Mouse (Mus musculus): ENCODE data around the gene Nxph1.

The Nxph1 gene

DNA sequence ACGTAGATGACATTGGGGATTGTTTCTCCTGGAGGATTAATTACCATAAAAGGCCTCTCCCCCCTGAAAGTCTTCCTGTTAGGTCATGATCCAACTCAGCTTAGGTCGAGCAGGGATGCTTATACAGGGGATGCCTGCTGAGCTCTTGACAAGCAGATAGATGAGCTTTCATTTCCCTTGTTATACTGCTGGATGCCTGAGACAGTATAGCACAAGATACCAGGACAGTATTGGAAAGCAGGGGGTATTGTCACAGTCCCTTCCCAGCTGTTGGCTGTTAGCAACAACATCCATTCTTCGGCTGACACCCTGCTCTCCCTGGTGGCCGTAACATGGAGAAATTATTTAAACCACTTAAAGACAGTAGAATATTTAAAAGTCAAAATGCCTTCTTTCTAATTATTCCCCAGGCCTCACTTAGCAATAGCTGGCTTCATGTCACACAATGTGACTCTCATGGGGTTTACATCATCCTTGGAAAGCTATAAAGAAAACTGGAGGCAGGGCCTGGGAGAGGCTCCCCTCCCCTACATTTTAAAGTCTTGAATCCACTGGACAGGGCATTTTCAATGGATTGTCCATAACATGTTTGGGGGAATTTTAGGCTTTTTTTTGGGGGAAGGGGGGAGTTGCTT, 31.1 kb downstream of the Nxph1 start:
- DNase-seq, result no peak

DNA sequence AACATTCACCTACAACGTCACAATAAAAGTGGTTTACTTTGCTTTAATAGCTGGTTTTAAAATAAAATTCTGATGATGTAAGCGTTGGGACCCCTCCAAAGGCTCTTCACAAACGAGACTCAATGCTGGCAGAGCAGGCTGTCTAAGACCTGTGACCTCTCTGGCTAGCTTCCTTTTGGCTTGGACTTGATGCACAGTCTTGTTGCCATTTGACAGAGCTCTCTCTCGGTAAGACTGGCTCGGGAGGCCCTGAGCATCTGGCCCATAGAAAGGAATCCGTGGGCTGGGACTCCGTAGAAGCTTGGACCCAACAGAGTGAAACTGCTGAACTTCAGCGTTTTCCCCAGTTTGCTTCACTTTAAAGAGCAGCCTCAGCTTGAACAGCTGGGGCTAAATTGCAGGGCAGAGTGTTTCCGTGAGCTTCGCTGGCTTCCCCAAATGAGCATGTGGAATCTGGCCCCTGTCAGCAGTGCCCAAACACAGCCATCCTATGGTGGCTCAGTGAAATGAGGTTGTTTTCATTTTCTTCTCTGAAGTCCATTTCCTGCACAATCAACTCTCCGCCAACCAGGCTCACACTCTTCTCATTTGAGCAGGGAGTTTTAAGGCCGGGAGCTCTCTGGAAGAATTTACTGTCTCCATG, 48.2 kb downstream of the Nxph1 start:
- peak; percentile 5 for DNase-seq

DNA sequence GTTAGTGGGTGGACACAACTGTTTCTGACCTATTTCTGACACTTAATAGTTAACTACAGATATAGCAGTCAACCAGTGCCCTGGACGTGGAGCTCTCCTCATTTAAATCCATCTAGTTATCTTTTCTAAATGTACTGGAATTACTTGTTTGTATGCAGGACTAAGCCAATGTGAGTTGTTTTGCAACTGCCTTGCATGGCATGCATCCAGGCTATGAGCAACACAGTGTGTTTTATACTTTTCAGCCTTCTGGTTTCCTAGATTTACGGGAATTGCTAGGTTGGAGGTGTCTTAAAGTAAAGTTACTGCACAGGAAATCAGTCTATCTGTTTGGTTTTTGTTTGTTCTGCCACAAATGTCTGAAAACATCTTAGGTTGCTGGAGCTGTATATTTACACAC, 49.1 kb downstream of the Nxph1 start:
- no peak for DNase-seq

DNA sequence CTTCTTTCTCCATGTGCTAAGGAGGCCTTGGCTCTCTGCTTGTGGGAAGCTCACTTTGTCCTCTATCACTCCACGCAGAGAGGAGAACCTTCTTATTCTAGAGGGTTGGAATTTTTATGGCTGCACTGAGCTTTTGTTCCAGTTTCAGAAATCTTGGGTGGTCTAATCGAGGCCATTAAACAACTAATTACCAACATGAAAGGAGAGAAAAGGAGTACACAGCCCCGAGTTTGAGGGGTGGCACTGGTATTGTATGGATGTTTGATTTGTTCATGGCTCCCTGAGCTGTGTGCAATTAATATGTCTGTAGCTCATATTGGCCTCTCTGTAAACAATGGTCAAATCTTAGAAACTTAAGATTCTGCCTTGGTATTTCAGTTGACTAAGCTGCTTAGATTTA, 54.5 kb downstream of the Nxph1 start:
- DNase-seq, result no peak

DNA sequence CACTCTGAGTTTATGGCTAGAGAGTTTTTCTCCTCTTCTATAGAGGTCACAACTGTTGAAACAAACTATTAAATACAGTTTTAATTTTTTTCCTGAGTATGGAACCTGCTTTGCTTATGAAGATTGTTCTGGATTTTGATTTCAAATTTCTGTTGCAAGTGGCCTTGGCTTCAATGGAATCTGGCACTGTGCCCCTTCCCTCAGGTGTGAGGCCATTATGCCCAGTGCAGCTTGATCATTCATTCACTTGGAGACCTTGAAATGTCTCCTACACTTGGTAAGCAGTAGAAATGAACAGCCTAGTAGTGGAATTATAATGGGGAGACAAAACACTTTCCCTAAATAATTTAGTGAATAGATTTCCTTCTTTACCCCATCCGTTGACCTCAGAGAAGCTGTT, 78.4 kb downstream of the Nxph1 start:
- DNase-seq, result no peak

DNA sequence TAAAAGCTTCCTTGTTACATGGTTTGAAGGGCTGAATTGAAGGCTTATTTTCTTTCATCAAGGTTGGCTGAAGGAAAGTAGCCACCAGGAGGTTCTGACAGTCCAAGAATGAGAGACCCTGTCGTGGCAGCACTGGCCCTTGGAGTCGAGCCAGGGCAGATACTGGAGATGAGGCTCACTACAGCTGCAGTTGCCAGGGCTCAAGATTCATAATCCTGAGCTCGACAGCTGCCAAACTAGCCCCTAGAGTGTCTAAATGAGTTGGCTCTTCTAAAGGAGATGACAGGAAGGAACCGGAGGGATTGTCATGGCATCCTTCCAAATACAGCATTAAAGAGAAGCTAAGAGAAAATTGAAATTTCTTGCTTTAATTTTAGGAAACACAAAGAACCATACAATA, 78.9 kb downstream of the Nxph1 start:
- no peak for DNase-seq

DNA sequence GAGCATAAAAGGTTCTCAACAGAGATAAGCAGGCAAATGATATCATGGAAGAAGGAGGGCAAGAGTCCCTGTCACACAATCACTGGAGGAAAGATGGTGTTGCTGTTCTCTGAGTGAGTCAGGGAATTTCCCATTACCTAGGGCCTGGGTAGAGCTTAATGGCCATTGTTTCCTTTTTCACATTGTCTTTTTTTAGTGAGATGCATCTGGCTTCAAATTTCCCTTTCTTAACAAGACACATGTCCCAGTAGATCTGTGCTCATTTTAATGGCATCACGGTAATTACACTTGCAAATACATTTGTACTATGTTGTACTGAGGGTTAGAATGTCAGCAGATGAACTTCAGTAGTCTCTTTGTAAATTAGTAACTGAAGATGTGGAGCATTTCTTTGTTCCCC, 80.3 kb downstream of the Nxph1 start:
- no peak for DNase-seq

DNA sequence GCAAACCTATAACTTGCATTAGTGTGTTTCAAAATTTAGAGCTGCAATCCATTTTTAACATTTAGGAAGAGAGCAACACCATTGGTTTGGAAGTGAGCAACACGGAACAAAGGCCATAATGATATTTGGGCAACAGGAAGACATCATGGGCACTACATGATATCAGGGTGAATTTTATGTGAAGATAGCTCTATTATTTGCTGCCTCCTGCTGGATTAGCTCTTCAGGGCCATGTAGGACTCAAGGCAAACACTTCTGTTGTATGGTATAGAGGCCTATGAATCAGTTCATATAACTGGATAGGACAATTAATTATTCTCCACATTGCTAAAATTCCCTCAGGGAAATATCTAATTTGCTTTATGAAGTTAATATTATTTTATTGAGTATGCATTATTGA, 91.1 kb downstream of the Nxph1 start:
- DNase-seq, result no peak

DNA sequence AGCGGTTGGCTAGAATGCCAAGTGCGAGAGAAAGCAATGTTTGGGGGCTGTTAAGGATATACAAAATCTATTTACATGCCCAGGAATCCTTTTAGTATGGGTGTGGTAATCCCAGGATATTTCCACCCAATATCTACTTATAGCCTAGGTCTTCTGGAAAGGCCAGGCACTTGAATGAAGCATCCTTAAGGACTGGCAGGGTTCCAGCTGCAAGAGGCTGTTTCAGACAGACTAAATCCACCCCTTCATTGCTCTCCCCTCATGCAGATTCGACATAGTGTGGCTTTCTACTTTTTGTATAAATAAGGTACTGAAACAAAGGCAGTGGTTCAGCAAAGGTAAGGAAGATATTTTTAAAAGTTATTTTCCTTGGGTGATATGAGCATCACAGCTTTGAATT, 92.8 kb downstream of the Nxph1 start:
- no peak for DNase-seq

DNA sequence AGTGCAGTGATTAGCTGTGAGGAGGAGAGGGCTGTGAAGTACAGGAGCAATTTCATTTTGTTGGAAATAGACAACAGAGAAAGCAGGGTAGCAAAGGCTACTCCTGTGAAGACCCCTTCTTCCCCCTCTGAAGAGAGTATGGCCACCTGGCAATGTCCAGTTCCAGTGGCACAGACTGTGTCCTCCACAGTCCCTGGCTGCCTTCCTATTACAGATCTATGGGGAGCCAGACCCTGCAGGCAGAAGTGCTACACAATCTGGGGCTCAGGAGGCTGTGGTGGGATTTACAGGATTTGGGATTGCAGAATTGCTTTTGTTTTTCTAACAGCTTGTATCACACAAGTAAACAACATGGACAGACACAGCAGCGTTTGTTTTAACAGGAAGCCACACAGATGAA, 94.2 kb downstream of the Nxph1 start:
- DNase-seq, result no peak

DNA sequence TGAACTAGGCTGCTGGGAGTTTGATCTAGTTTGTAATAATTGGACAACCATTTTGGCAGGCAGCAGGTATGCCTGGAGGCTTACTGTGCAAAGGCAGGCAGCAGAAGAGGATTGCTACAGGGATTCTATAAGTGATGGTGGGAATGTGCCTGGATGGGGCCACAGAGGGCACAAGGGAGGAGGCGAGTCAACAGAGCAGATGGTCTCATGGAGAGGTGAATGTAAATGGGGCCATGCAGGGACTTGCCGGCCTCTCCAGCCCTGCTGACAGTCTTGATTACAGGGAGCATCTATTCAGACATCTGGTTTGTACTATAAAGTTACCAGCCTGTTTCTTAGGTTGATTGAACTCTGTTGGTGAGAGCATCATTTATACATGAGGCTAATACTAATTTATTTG, 98.6 kb downstream of the Nxph1 start:
- no peak for DNase-seq

DNA sequence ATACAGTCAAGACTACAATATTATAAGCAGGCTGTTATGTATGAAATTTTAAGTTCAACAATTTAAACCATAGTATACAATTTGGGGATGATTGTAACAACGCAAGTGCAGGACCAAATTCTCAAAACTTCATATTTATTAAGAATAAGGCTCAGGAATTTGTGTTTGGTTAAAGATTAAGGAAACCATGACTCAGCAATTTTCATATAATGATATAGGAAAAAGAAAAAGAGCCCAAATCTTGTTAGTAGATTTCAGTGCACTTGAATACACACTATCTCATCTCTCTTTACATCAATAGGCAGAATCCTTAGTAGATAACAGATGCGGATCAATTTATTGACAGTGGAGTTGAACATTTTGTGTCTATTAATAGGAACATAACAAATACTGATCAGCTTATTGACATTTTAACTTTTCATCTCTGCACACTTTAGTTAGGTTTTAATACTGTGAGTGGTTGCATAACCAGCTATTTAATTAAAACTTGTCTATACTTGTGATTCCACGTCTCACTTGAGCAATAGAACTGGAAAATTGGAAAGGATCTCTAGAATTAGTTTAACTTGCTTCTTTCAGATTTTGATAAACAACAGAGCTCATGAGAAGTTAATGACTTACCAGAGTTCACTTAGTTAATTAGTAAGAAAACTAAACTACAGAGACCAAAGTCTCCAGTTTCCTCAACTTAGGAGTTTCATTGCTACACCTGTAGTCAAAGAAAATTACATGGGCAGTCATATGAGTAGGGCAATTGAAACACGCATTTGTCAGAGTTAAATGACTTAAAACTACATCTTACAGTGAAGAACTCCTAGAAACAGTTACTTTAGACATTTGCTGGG, 113.3 kb downstream of the Nxph1 start:
- DNase-seq, result no peak

DNA sequence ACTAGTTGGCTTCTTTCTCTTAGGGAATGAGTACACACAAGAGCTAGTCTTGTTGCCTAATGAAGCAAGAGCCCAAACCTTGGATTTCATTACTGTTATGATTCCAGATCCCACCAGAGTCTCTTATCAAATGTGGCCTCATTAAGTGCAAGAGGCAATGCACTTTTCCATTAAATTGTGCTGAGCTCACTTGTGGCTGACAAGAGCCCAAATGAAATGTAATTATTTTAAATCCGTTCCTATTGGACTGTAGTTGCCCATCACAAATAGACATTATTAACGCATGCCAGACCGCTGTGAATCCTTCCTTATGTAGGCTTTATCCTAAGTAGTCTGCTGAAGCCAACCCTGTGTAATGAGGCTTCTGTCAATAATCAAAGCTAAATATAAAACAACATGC, 118.2 kb downstream of the Nxph1 start:
- no peak for DNase-seq

DNA sequence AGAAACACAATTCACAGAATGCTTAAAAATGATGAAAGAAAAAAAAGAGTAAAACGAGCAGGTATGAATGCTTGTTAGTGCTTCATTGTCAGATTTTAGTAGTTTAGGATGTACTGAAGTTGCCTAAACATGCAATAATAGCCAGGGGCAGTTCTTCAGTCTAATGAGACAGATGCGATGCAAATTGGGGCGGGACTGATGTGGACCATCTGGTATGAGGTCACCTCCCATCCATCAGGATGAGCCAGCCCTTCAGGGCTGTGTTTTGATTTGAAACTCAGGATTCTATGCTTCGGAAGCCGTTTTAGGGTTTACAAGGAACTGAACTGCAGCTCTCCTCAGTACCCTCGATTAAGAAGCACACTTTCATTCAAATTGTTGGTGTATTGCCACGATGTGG, 121.7 kb downstream of the Nxph1 start:
- no peak for DNase-seq

DNA sequence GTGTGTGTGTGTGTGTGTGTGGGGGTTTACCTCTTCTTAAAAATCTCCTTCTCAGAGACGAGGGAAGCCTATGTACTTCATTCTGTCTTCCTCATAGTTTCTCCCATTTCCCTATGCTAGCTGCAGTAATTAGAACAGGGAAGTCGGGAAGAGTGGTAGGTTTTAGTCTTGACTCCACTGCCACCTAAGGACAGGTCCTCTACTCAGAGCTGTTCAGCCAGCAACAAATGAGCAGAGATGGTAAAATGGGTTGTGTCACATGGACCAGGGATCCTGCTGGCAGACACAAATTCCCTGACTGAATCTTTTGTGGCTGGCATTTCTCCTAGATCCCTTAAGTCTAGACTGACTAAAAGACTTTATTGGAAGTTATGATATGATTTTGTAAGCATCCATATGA, 128.2 kb downstream of the Nxph1 start:
- DNase-seq, result no peak

DNA sequence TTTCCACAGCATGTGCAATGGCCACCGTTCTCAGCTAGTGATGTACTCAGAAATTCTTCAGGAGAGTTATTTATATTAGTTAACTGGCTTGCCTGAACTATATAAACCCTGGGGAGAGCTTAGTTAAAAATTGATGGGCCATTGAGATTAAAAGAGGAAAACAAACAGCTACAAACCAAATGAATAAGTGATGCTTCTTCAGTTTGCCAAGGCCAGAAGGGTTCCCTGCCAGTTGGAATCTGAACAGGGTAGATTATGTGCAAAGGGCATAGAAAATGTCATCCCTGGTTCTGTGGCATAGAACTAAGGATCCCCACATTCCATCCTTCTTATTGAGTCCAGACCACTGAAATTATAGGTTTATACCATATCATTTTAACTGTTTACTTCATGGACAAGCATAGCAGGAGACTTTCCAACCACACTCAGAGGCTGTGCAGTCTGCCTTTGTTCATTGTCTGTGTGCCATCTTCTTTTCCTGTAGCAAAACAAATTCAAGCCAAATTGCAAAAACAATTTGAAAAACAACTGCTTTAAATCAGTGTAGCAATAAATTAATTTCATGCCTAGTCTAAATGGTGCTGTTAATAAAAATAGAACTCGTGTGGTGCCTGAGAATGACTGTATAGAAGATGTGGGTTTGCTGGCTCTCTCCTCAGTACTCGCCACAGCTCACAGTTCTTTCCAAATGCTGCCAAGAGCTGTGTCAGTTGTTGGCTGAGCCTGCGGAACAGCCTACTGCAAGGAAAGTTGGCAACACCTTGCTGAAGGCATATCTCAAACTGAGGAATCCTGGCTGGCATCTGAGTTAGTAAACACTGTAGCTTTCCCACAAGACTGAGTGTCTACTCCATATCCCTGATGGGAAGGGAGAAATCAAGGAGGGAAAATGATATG, 129.8 kb downstream of the Nxph1 start:
- peak; percentile 65 for DNase-seq

DNA sequence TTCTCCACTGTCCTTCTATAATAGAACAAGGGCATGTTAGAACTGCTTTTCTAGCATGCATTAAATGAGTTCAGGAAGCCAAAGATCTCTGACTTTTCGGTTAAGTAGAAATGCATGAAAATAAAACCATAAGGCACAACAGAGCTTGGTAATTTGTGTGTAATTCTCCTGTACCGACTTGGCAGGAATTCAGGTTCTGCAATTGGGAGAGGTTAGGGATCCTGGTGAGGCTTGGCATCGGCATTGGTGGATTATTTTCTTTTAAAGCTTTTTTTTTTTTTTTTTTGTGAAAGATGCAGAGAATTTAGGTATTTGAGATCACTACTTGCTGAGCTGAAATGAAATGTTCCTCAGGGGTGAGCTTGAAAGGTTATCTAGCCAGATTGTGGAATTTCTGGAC, 135.6 kb downstream of the Nxph1 start:
- DNase-seq, result no peak

DNA sequence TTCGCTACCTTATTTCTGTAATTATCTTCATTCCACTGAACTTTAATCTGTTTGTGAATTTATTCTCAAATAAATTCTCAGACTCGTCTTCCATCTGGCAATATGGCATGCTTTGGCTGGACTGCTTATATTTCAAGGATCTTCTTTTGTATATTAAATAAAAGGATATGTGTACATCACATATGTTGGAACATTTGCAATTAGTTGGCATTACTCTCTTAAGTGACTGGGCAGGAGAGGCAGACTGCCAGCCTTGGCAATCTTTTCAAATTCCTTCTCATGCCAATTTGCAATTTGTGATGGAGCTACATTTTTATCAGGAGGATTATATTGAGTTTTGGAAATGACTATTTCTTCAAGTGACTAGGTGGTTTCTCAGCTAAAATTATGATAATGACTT, 149.1 kb downstream of the Nxph1 start:
- DNase-seq, result no peak

DNA sequence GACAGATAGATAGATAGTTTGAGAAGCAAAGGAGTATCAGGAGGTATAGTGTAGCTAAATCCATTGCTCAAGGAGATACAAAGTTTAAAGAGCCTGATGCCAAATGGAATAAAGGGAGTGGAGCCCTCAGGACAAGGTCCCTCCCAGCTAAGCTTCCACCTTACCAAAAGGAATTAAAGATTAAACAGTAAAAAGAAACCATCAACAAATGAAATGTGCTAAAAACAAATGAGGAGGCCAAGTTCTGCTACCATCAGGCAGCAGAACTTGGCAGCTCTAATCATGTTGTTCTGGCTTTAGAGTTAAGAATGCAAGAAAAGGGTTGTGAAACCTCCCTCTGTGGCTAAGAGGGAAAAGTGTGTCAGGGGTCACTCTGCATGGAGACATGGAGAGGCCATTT, 159.1 kb downstream of the Nxph1 start:
- DNase-seq, result no peak

DNA sequence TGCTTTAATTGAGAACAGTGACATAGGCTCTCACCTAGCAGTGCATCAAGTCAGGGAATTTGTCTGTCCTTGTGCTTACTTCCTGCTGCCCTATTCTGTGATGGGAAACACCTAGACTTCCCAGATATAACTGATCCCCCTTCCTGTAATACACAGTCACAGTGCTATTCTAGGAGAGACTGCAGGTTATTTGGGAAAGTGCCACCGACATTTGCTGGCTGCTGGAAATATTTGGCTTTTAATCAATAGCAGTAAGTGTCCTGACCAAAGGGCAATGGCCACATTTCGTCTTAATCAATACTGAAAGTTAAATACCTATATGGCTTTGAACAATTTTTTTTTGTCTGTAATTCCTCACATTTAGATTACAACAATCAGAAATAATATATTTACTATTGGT, 170.9 kb downstream of the Nxph1 start:
- DNase-seq, result no peak

DNA sequence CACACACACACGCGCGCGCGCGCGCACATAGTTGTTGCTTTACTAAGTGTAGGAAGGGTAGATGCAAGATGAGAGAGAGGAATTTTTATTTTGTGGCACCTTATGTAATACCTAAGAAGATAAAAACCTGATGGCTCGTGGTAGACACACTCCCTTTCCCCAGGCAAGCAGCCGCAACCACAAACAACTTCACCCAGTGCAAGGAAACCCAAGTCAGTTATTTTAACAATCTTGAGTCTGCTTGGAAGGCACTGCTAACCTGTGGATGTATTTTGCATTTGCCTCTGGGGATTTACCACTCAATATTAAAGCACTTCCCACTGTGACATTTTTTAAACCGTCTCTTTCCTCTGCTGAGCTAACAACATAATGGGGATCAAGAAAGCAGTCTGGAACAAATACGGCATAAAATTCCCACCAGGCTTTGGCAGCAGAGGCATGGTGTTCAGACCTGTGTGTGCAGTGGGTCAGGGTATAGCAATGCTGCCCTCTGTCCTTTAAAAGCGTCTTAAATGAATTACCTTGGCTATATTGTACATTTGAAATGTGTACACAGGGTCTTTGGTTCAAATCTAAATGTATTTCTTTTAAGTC, 176.2 kb downstream of the Nxph1 start:
- no peak for DNase-seq

DNA sequence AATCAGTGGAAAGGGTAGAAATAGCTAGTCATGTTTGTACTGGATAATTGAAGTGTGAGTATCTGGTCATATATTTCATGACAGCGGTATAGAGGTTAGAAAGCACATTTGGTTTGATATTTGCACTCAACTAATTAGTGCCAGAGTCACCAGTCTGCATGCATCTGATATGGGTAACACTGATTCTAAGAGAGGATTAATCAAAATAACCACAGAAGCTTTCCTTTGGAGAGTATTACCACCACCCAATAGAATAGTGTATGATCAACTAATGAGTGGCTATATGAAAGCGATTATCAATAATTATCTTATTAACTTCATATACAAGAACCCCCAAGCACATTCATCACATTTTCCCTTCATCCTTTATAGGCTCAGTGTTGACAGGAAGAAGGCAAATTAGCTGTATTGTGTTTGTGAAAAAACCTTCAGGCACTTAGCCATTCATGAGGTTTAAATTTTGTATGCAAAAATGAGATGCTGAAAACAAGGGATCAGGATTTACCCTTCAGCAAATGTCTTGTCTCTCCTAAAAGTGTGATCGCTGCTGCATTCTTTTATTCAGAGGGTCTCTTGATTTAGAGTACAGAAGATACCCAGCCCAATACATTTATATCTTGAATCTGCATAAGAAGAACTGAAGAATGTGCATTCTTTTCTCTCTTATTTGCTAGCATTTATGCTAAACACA, 185.5 kb downstream of the Nxph1 start:
- DNase-seq, result no peak

All from right cerebral cortex, postnatal 25 days (tissue).